Mouse (Mus musculus) liver, adult 2 months (tissue): ENCODE measurements at regions not wholly inside any gene's neighbourhood (a gene's known extent, or its start where the extent isn't known, plus 50 kb on each side); places are given as distances from the start of the nearest gene placed in this dataset.

Experiments
- CTCF ChIP-seq: fragments of 200-500 bp; IDR thresholded peaks from 2 replicates; pipeline ENCODE4 v1.5.1; 2011; ENCODE audit warnings: low read depth, low read length, control low read depth
- POLR2A ChIP-seq: fragments of 200-500 bp; IDR thresholded peaks from 2 replicates; pipeline ENCODE4 v1.6.1; 2011; ENCODE audit warnings: low read length, control low read depth; ENCODE audit not compliant: insufficient read depth; ENCODE audit errors: extremely low read depth

GRCm38 (mm10) chr1:184274704-184275103 lies 240.6 kb upstream of the 1700056E22Rik start:
- TF ChIP-seq CTCF (no peak), POLR2A (no peak)
